Comparison of ENCODE assay signal across 18 mouse cellular contexts in the genomic region with DNA sequence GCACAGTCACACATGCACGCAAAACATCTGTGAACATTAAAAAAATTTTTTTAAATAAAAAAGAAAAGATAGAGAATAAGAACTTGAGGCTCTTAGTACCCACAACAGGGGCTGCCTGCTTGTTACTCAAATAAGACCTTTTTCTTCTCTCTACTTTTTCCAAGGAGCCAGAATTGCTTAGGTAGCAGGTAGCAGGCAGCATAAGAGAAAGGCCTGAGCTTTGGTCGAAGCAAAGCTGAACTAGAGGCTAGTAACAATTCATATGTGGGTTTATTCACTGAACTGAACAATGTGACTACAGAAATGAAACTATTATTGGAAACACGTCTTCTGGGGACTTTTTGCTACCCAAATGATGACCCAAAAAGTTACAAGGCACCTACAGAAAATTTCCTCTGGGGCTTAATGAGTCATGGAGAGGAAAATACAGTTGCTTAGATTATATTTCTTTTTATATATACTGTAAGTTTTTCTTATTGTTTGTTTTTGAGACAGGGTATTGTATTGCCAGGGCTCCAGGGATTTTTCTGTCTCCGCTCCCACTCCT.
"Had no signal": no experiment of that assay in that cellular context is flagged by ENCODE, and none has a peak within 500 bp of the region (broad histone marks: within the 10 kb centered on the region; RNA-seq: fewer than 3 reads in every experiment).

No protein-coding gene starts in this region.

- H3K9ac ChIP-seq: liver, embryonic 13.5 days; midbrain, embryonic 12.5 days; midbrain, embryonic 15.5 days; neural tube, embryonic 12.5 days; neural tube, embryonic 15.5 days had no signal

- DNase-seq: kidney, adult 18-20 months; kidney, postnatal 14 days; kidney, postnatal 4 days; liver, embryonic 13.5 days; lung, adult 2 months; lung, postnatal 14 days; retina, postnatal 1 day; right cerebral cortex, postnatal 25 days; spleen, adult 18-20 months; thymus, adult 2 months; thymus, postnatal 14 days; thymus, postnatal 4 days had no signal

- H3K36me3 ChIP-seq: liver, embryonic 13.5 days; midbrain, embryonic 12.5 days; midbrain, embryonic 15.5 days; neural tube, embryonic 12.5 days; neural tube, embryonic 15.5 days had no signal

- H3K4me3 ChIP-seq: liver, embryonic 13.5 days; midbrain, embryonic 12.5 days; midbrain, embryonic 15.5 days; neural tube, embryonic 12.5 days; neural tube, embryonic 15.5 days had no signal

- H3K27ac ChIP-seq: liver, embryonic 13.5 days; macrophage; midbrain, embryonic 12.5 days; midbrain, embryonic 15.5 days; neural tube, embryonic 12.5 days; neural tube, embryonic 15.5 days; stomach, postnatal 0 days had no signal

- H3K9me3 ChIP-seq: liver, embryonic 13.5 days; midbrain, embryonic 12.5 days; midbrain, embryonic 15.5 days; neural tube, embryonic 12.5 days; neural tube, embryonic 15.5 days had no signal

- H3K4me1 ChIP-seq: liver, embryonic 13.5 days; midbrain, embryonic 12.5 days; midbrain, embryonic 15.5 days; neural tube, embryonic 12.5 days; neural tube, embryonic 15.5 days had no signal
